Mouse (Mus musculus): Measurements from ENCODE around the gene Dzip3.

GRCm38 (mm10) chr16:48899868-48900267 lies 94.1 kb downstream of the Dzip3 start:
- TF ChIP-seq CTCF (IDR thresholded peaks at IDR 0.05; ENCODE audit: extremely low read depth, insufficient read length, insufficient replicate concordance, low read depth, low read length) (no peak), POLR2A (IDR thresholded peaks at IDR 0.05; ENCODE audit: low read depth, low read length) (no peak)
